Mouse (Mus musculus) hindbrain, embryonic 15.5 days (tissue): ENCODE results near the gene Whamm. TPM values are rescaled to one million over a fixed set of nuclear protein-coding genes. Genes with fewer than 3 reads are reported as not detected.

ENCODE experiments used
- ATAC-seq: fragments of 200-750 bp; cut with Nextera tagmentation; 2 replicates; pipeline ENCODE4 v1.8.0; 2017; ENCODE audit warnings: low read depth, moderate number of reproducible peaks, moderate TSS enrichment; ENCODE audit not compliant: low FRiP score
- H3K27ac ChIP-seq: fragments of 300-500 bp; sonication (generic); replicated peaks from 2 replicates; pipeline ENCODE4 v1.5.1; 2015; ENCODE audit warnings: mild to moderate bottlenecking, inconsistent platforms
- H3K27me3 ChIP-seq: fragments of 300-500 bp; sonication (generic); 2 replicates; pipeline ENCODE4 v1.6.1; 2015; ENCODE audit warnings: control low read depth, inconsistent platforms
- H3K36me3 ChIP-seq: fragments of 300-500 bp; sonication (generic); 2 replicates; pipeline ENCODE4 v1.6.1; 2015; ENCODE audit warnings: control low read depth, inconsistent platforms
- H3K4me1 ChIP-seq: fragments of 300-500 bp; sonication (generic); replicated peaks from 2 replicates; pipeline ENCODE4 v1.6.1; 2015; ENCODE audit warnings: control low read depth, inconsistent platforms
- H3K4me2 ChIP-seq: fragments of 300-500 bp; sonication (generic); 2 replicates; pipeline ENCODE4 v1.6.1; 2015; ENCODE audit warnings: moderate library complexity, mild to moderate bottlenecking, inconsistent platforms
- H3K4me3 ChIP-seq: fragments of 300-500 bp; sonication (generic); 2 replicates; pipeline ENCODE4 v1.5.1; 2015; ENCODE audit warnings: mild to moderate bottlenecking, inconsistent platforms
- H3K9ac ChIP-seq: fragments of 300-500 bp; sonication (generic); 2 replicates; pipeline ENCODE4 v1.6.1; 2015; ENCODE audit warnings: inconsistent platforms
- H3K9me3 ChIP-seq: fragments of 300-500 bp; sonication (generic); 2 replicates; pipeline ENCODE4 v1.6.1; 2016; ENCODE audit warnings: control low read depth, inconsistent platforms
- WGBS: fragments of 180-500 bp; shearing (Covaris S2); methylation state at CpG from one replicate; pipeline ENCODE4 v1.1.7; 2015; 5-methylcytosine and 5-hydroxymethylcytosine counted together
- polyA plus RNA-seq: library from polyadenylated mRNA; unstranded; fragments of >200 nt; fragmentation: Nextera tagmentation; extraction: Ambion mirVana; gene quantifications from 2 replicates; pipeline ENCODE4 v1.2.1, GENCODE M21; 2015

Whamm gene
- polyA plus RNA-seq, 1 experiment from 2014 or later, result 6.6 TPM

- Histone ChIP-seq H3K27me3 (no peaks in the 10 kb centered on the region), H3K36me3 (peaks cover 33% of the 10 kb centered on the region), H3K4me2 (no peak overlapping the region), H3K4me3 (no peak overlapping the region), H3K9ac (no peak overlapping the region), H3K9me3 (no peaks in the 10 kb centered on the region), H3K4me1 (peaks cover 4% of the 10 kb centered on the region), H3K27ac (no peak overlapping the region)
- ATAC-seq, result no peak
- WGBS, result 93% methylated on average over 7 of the region's 7 CpGs
Observed at GRCm38 (mm10) chr7:81578413-81578812, 7.3 kb downstream of the Whamm start.

DNA sequence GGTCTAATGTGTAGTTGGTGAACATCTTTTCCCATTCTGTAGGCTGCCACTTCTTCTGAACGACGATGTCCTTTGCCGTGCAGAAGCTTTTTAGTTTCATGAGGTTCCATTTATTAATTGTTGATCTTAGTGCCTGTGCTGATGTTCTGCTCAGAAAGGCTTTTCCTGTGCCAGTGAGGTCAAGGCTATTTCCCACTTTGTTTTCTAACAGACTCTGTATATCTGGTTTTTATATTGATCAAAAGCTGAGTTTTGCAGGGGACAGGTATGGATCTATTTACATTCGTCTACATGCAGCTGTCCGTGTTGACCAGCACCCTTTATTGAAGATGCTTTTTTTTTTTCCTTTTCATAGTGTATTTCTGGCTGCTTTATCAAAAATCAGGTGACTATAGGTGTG, 8.2 kb downstream of the Whamm start:
- Histone ChIP-seq H3K4me1 (no peaks in the 10 kb centered on the region), H3K4me3 (no peak overlapping the region), H3K27me3 (no peaks in the 10 kb centered on the region), H3K9me3 (no peaks in the 10 kb centered on the region), H3K36me3 (peaks cover 33% of the 10 kb centered on the region), H3K4me2 (no peak overlapping the region), H3K9ac (no peak overlapping the region), H3K27ac (no peak overlapping the region)
- ATAC-seq, result no peak
- 96% methylated on average over 5 of the region's 5 CpGs for WGBS

GRCm38 (mm10) chr7:81583512-81583911, 12.4 kb downstream of the Whamm start:
- Histone ChIP-seq H3K9ac (no peak overlapping the region), H3K27me3 (no peaks in the 10 kb centered on the region), H3K9me3 (no peaks in the 10 kb centered on the region), H3K4me3 (no peak overlapping the region), H3K4me2 (no peak overlapping the region), H3K4me1 (no peaks in the 10 kb centered on the region), H3K27ac (no peak overlapping the region), H3K36me3 (peaks cover 45% of the 10 kb centered on the region)
- WGBS, result 70% methylated on average over 3 of the region's 3 CpGs
- no peak for ATAC-seq

DNA sequence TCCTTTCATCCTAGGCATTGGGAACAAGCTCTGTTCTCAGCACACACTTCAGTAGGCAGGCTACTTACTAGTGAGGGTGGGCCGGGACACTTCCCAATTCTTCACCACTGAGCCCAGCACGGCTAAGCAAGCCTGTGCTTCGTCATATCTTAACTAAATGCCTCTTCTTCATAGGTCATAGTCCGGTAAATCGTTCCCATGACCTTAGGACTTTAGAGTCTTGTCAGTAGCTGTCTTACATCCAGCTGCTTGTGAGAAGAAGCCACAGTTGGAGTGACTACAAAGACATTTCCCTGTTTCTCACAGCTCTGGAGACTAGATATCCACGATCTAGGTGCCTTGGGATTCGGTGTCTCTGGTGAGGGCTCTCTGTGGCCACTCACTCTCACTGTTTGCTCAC, 14.3 kb downstream of the Whamm start:
- H3K27me3 ChIP-seq, result no peaks in the 10 kb centered on the region
- H3K36me3 ChIP-seq, result peaks cover 36% of the 10 kb centered on the region
- no peak overlapping the region for H3K4me2 ChIP-seq
- no peak overlapping the region for H3K27ac ChIP-seq
- H3K4me1 ChIP-seq, result no peaks in the 10 kb centered on the region
- no peak overlapping the region for H3K9ac ChIP-seq
- 92% methylated on average over 7 of the region's 7 CpGs for WGBS
- no peak overlapping the region for H3K4me3 ChIP-seq
- no peaks in the 10 kb centered on the region for H3K9me3 ChIP-seq
- no peak for ATAC-seq

DNA sequence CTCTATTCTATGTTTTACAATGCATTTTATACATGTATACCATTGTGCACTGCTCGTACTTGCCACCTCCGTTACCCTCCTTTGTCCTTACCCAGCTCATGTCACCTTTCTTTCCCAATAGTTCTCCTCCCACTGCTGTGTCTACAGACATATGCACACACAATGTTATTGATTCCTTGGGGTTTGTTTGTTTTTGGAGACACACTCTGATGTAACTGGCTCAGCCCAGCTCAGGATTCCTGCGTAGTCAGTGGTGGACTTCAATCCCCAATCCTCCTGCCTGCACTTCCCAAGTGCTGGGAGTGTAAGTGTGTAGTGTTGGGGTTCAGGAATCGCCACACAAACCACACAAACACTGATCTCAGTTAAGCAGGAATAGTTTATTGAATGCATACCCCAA, 16.2 kb downstream of the Whamm start:
- WGBS, result 88% methylated on average over 4 of the region's 4 CpGs
- H3K4me3 ChIP-seq, result no peak overlapping the region
- no peaks in the 10 kb centered on the region for H3K27me3 ChIP-seq
- H3K4me2 ChIP-seq, result no peak overlapping the region
- H3K27ac ChIP-seq, result no peak overlapping the region
- peaks cover 53% of the 10 kb centered on the region for H3K36me3 ChIP-seq
- ATAC-seq, result no peak
- H3K9me3 ChIP-seq, result no peaks in the 10 kb centered on the region
- H3K4me1 ChIP-seq, result no peaks in the 10 kb centered on the region
- H3K9ac ChIP-seq, result no peak overlapping the region

GRCm38 (mm10) chr7:81592686-81593085, 21.6 kb downstream of the Whamm start:
- no peak overlapping the region for H3K4me3 ChIP-seq
- no peak for ATAC-seq
- no peaks in the 10 kb centered on the region for H3K9me3 ChIP-seq
- H3K36me3 ChIP-seq, result peaks cover 70% of the 10 kb centered on the region
- no peak overlapping the region for H3K4me2 ChIP-seq
- 87% methylated on average over 9 of the region's 9 CpGs for WGBS
- H3K9ac ChIP-seq, result no peak overlapping the region
- H3K27ac ChIP-seq, result no peak overlapping the region
- H3K4me1 ChIP-seq, result no peaks in the 10 kb centered on the region
- no peaks in the 10 kb centered on the region for H3K27me3 ChIP-seq

DNA sequence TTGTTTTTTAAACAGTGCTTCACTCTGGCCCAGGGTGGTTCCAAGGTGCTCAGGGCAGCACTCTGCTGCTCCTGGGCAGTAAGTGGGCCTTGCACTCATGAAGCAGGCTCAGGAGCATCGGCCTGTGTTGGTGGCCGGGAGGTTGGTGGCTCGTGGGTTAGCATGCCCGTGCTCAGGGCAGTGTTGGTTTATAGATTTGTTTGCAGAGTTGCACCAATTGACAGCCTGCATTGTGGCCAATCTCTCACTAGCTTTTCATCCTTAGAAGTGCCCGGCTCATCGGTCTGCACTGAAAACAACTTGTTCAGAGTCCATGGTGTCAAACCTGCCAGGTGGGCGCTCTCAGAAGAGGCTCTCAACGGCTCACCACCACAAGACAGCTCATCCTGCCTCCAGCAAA, 22.3 kb downstream of the Whamm start:
- no peak overlapping the region for H3K27ac ChIP-seq
- H3K4me1 ChIP-seq, result no peaks in the 10 kb centered on the region
- no peaks in the 10 kb centered on the region for H3K9me3 ChIP-seq
- H3K4me2 ChIP-seq, result no peak overlapping the region
- 92% methylated on average over 8 of the region's 8 CpGs for WGBS
- H3K36me3 ChIP-seq, result peaks cover 72% of the 10 kb centered on the region
- no peak overlapping the region for H3K4me3 ChIP-seq
- no peak overlapping the region for H3K9ac ChIP-seq
- ATAC-seq, result no peak
- no peaks in the 10 kb centered on the region for H3K27me3 ChIP-seq

- Histone ChIP-seq H3K4me2 (no peak overlapping the region), H3K36me3 (peaks cover 72% of the 10 kb centered on the region), H3K27ac (no peak overlapping the region), H3K9me3 (no peaks in the 10 kb centered on the region), H3K9ac (no peak overlapping the region), H3K4me1 (0 out of 2 replicates have a peak, but pooled peaks cover 3% of the 10 kb centered on the region), H3K4me3 (no peak overlapping the region), H3K27me3 (no peaks in the 10 kb centered on the region)
- WGBS, result 90% methylated on average over 5 of the region's 5 CpGs
- no peak for ATAC-seq
Observed at GRCm38 (mm10) chr7:81595056-81595455, 24.0 kb downstream of the Whamm start.

- H3K36me3 ChIP-seq, result peaks cover 63% of the 10 kb centered on the region
- ATAC-seq, result no peak
Observed at GRCm38 (mm10) chr7:81596086-81596485, 25.0 kb downstream of the Whamm start.

DNA sequence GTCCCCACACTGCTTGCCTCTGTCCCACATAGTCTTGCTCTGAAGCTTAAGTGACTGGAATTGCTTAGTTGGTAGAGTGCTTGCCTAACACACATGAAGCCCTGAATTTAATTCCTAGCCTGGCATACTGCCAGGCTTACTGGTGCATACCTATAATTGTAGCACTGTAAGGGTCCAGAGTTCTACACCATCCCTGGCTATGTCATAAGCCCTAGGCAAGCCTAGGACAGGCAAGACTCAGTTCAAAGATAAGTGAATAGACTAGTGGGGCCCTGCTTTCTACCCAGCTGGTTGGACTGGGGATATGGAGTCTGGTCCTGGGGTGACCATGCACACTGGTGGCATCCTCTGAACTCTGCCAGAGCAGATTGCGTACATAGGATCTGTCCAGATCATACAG, 26.6 kb downstream of the Whamm start:
- no peak for ATAC-seq
- H3K27me3 ChIP-seq, result no peaks in the 10 kb centered on the region
- 93% methylated on average over 1 of the region's 1 CpGs for whole genome bisulfite sequencing
- no peaks in the 10 kb centered on the region for H3K9me3 ChIP-seq
- peaks cover 49% of the 10 kb centered on the region for H3K36me3 ChIP-seq
- H3K27ac ChIP-seq, result no peak overlapping the region
- H3K4me3 ChIP-seq, result no peak overlapping the region
- no peak overlapping the region for H3K4me2 ChIP-seq
- H3K9ac ChIP-seq, result no peak overlapping the region
- H3K4me1 ChIP-seq, result 0 out of 2 replicates have a peak, but pooled peaks cover 4% of the 10 kb centered on the region

More at GRCm38 (mm10) chr7:81596086-81596485, 25.0 kb downstream of the Whamm start:
- Histone ChIP-seq H3K27me3 (no peaks in the 10 kb centered on the region), H3K27ac (no peak overlapping the region), H3K9ac (no peak overlapping the region), H3K4me1 (0 out of 2 replicates have a peak, but pooled peaks cover 4% of the 10 kb centered on the region), H3K4me2 (no peak overlapping the region), H3K9me3 (no peaks in the 10 kb centered on the region), H3K4me3 (no peak overlapping the region)
- 89% methylated on average over 6 of the region's 6 CpGs for WGBS

DNA sequence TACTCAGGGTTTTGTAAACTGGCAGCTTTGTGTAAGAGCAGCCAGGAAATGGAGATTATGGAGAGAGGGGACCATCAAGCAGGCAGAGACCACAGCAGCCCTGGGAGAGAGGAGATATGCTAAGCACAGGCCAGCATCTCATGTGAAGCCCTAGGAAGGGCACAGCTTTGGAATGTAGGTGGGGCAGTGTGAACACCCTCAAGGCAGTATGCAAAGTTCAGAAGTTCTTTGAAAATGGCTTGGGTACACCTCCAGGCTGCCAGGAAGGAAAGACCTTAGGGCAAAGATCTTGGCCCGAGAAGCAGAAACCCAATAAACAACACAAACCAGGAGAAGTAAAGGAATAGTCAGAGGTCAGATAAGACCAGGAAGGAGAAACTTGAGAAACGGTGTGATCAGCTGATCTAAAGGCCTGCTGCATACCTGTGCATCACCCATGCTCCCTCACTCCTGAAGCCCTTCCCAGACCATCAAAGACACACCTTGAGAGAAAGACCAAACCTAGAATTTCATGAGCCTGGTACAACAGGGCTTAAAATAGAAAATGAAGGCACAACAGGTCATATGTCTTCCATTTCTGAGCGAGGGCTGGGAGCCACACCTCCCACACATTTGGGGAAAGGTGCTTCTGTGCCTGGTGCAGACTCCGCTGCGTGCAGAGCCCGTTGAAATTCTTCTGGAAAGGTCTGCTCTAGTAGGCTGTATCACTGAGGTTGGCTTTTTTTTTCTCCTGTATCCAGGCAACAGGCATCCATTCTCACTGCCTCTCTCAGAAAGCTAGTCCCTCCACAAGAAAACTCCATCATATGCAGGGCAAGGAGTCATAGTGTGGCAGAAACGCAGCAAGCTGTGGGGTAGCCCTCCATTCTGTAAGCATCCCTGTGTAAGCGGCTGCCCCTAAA, 28.6 kb downstream of the Whamm start:
- H3K9ac ChIP-seq, result no peak overlapping the region
- peaks cover 36% of the 10 kb centered on the region for H3K36me3 ChIP-seq
- H3K4me1 ChIP-seq, result 0 out of 2 replicates have a peak, but pooled peaks cover 4% of the 10 kb centered on the region
- no peak for ATAC-seq
- no peak overlapping the region for H3K4me2 ChIP-seq
- no peak overlapping the region for H3K4me3 ChIP-seq
- no peak overlapping the region for H3K27ac ChIP-seq
- H3K9me3 ChIP-seq, result no peaks in the 10 kb centered on the region
- H3K27me3 ChIP-seq, result no peaks in the 10 kb centered on the region
- 76% methylated on average over 8 of the region's 8 CpGs for WGBS

- H3K36me3 ChIP-seq, result no peaks in the 10 kb centered on the region
- H3K9me3 ChIP-seq, result no peaks in the 10 kb centered on the region
- no peak overlapping the region for H3K9ac ChIP-seq
- no peak for ATAC-seq
- H3K4me3 ChIP-seq, result no peak overlapping the region
- H3K4me1 ChIP-seq, result 0 out of 2 replicates have a peak, but pooled peaks cover 2% of the 10 kb centered on the region
- H3K27me3 ChIP-seq, result no peaks in the 10 kb centered on the region
- H3K4me2 ChIP-seq, result no peak overlapping the region
- 79% methylated on average over 5 of the region's 5 CpGs for WGBS
- H3K27ac ChIP-seq, result no peak overlapping the region
Observed at GRCm38 (mm10) chr7:81604991-81605390, 33.9 kb downstream of the Whamm start.
